Mouse (Mus musculus) limb, embryonic 15.5 days (tissue): ENCODE results near the gene Creld1. TPM values are rescaled to one million over a fixed set of nuclear protein-coding genes. Genes with fewer than 3 reads are reported as not detected.

Experiments used
- ATAC-seq: fragments of 200-750 bp; cut with Nextera tagmentation; 2 replicates; pipeline ENCODE4 v1.8.0; 2017; ENCODE audit warnings: low read depth, moderate TSS enrichment; ENCODE audit not compliant: insufficient number of reproducible peaks, low FRiP score, low TSS enrichment
- H3K27ac ChIP-seq: fragments of 300-500 bp; sonication (generic); 2 replicates; pipeline ENCODE4 v1.5.1; 2015; ENCODE audit warnings: moderate library complexity, mild to moderate bottlenecking, inconsistent platforms
- H3K27me3 ChIP-seq: fragments of 300-500 bp; sonication (generic); 2 replicates; pipeline ENCODE4 v1.6.1; 2015; ENCODE audit warnings: inconsistent platforms
- H3K36me3 ChIP-seq: fragments of 300-500 bp; sonication (generic); 2 replicates; pipeline ENCODE4 v1.6.1; 2015; ENCODE audit warnings: inconsistent platforms
- H3K4me1 ChIP-seq: fragments of 300-500 bp; sonication (generic); 2 replicates; pipeline ENCODE4 v1.6.1; 2015; ENCODE audit warnings: inconsistent platforms
- H3K4me2 ChIP-seq: fragments of 300-500 bp; sonication (generic); 2 replicates; pipeline ENCODE4 v1.6.1; 2015; ENCODE audit warnings: mild to moderate bottlenecking, inconsistent platforms
- H3K4me3 ChIP-seq: fragments of 300-500 bp; sonication (generic); 2 replicates; pipeline ENCODE4 v1.5.1; 2015; ENCODE audit warnings: mild to moderate bottlenecking, inconsistent platforms
- H3K9ac ChIP-seq: fragments of 300-500 bp; sonication (generic); 2 replicates; pipeline ENCODE4 v1.6.1; 2015; ENCODE audit warnings: inconsistent platforms
- H3K9me3 ChIP-seq: fragments of 300-500 bp; sonication (generic); 2 replicates; pipeline ENCODE4 v1.6.1; 2016; ENCODE audit warnings: inconsistent platforms
- WGBS: fragments of 180-500 bp; shearing (Covaris S2); methylation state at CpG from one replicate; pipeline ENCODE4 v1.1.7; 2015; 5-methylcytosine and 5-hydroxymethylcytosine counted together
- polyA plus RNA-seq: library from polyadenylated mRNA; unstranded; fragments of >200 nt; fragmentation: Nextera tagmentation; extraction: Ambion mirVana; gene quantifications from 2 replicates; pipeline ENCODE4 v1.2.1, GENCODE M21; 2015

Creld1 gene
- polyA plus RNA-seq, 1 experiment from 2014 or later: 22.1 TPM

GRCm38 (mm10) chr6:113444207-113444965 is 38.7 kb upstream of the Creld1 start:
- 77% methylated on average over 8 of the region's 8 CpGs for WGBS
- Histone ChIP-seq H3K27ac (no peak overlapping the region), H3K4me3 (no peak overlapping the region), H3K4me2 (no peak overlapping the region), H3K4me1 (peaks cover 11% of the 10 kb centered on the region), H3K9ac (no peak overlapping the region), H3K27me3 (no peaks in the 10 kb centered on the region), H3K9me3 (no peaks in the 10 kb centered on the region), H3K36me3 (peaks cover 30% of the 10 kb centered on the region)
- ATAC-seq: no peak

DNA sequence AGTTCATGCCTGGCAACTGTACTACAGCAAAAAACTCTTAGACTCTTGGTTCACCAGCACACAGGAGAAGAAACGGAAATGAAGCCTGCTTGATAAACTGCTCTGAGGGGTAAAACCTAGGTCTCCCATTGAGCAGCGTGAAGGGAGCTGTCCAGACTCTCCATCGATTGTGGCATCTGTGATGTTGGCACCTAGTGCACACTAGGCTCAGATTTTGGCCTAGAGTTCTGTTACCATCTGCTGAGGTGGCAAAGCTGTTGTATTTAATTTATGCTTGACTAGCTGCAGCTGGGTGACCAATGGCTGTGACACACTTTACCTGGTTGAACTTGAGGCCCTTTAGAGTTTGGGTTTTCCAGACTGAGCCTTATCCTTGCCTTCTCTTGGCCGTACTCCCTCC is 35.5 kb upstream of the Creld1 start:
- no peak overlapping the region for H3K9ac ChIP-seq
- no peaks in the 10 kb centered on the region for H3K9me3 ChIP-seq
- peaks cover 30% of the 10 kb centered on the region for H3K36me3 ChIP-seq
- 93% methylated on average over 4 of the region's 4 CpGs for WGBS
- H3K27ac ChIP-seq: no peak overlapping the region
- no peak overlapping the region for H3K4me3 ChIP-seq
- no peak overlapping the region for H3K4me2 ChIP-seq
- H3K4me1 ChIP-seq: peaks cover 19% of the 10 kb centered on the region
- H3K27me3 ChIP-seq: no peaks in the 10 kb centered on the region
- ATAC-seq: no peak

DNA sequence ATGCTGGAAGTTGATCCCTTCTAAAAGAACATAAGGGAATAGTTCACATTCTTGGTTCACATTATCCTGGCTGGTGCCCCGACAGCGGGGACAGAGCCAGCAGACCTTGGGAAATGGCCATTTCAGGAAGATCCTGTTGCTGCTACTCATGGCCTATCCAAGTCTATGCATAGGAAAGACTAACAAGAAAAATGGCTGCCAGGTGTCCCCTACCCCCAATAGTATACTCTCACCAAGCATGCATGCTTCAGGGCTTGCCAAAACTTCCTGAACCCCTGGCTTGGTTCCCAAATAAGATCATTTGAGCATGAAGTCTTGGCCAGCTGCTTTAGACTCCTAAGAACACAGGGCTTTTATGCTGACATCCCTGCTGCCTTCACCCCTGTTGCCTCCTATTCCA is 31.3 kb upstream of the Creld1 start:
- ATAC-seq: peak; percentile 78

GRCm38 (mm10) chr6:113455007-113455406 is 28.1 kb upstream of the Creld1 start:
- H3K9me3 ChIP-seq: no peaks in the 10 kb centered on the region
- no peak overlapping the region for H3K9ac ChIP-seq
- 69% methylated on average over 5 of the region's 5 CpGs for WGBS
- no peak overlapping the region for H3K27ac ChIP-seq
- no peak overlapping the region for H3K4me3 ChIP-seq
- H3K27me3 ChIP-seq: 0 out of 2 replicates have a peak, but pooled peaks cover 4% of the 10 kb centered on the region
- H3K4me2 ChIP-seq: no peak overlapping the region
- ATAC-seq: no peak
- H3K4me1 ChIP-seq: peaks cover 15% of the 10 kb centered on the region; the same call in 1 of the 2 replicates
- H3K36me3 ChIP-seq: no peaks in the 10 kb centered on the region

More for the DNA sequence above, 31.3 kb upstream of the Creld1 start:
- WGBS: 52% methylated on average over 2 of the region's 2 CpGs
- Histone ChIP-seq H3K4me3 (no peak overlapping the region), H3K9me3 (no peaks in the 10 kb centered on the region), H3K27ac (peak overlapping the region; percentile 48; the same call in 1 of the 2 replicates), H3K9ac (no peak overlapping the region), H3K4me2 (no peak overlapping the region), H3K27me3 (no peaks in the 10 kb centered on the region), H3K36me3 (peaks cover 24% of the 10 kb centered on the region), H3K4me1 (peaks cover 12% of the 10 kb centered on the region; the same call in 1 of the 2 replicates)

DNA sequence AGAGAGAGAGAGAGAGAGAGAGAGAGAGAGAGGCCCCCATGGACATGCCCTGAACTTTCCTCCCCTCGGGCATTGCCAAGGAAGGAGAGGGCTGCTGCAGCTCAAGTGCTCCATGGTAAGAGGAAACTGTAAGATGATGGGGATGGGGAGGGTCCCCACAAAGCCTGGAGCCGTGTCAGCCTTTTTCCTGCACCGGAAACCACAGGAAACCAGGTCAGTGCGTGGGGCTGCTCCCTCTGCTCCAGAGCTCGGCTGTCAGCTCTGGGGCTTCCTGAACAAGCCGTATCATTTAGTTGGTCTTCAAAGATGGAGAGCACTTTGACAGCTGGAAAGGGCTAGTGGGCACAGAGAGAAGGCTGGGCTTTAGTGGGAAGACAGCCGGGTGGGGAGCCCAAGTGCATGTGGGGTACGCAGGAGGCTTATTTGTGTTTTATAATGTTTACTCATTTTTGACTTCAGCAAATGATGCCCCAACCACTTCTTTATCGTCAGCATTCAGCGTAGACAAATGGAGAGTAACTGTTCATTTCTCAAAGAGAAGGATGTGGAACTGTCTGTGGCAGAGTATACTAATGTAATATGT is 25.1 kb upstream of the Creld1 start, which contains the start of gene Il17re:
Gene Il17re (plus strand): TSS at position 533 of the 583 bp plus-strand sequence.
- no peak for ATAC-seq
- Histone ChIP-seq H3K4me3 (no peak within 1 kb of the TSS), H3K27ac (no peak within 1 kb of the TSS), H3K9me3 (no peaks in the 10 kb centered on the region), H3K27me3 (0 out of 2 replicates have a peak, but pooled peaks cover 4% of the 10 kb centered on the region), H3K4me1 (0 out of 2 replicates have a peak, but pooled peaks cover 2% of the 10 kb centered on the region), H3K4me2 (no peak within 1 kb of the TSS), H3K9ac (no peak within 1 kb of the TSS), H3K36me3 (no peaks in the 10 kb centered on the region)
- WGBS: 57% methylated on average over 10 of the region's 10 CpGs

- Histone ChIP-seq H3K36me3 (no peaks in the 10 kb centered on the region), H3K4me1 (0 out of 2 replicates have a peak, but pooled peaks cover 2% of the 10 kb centered on the region), H3K4me3 (no peak overlapping the region), H3K4me2 (no peak overlapping the region), H3K27ac (no peak overlapping the region), H3K9ac (no peak overlapping the region), H3K9me3 (no peaks in the 10 kb centered on the region), H3K27me3 (0 out of 2 replicates have a peak, but pooled peaks cover 4% of the 10 kb centered on the region)
- ATAC-seq: no peak
- 46% methylated on average over 10 of the region's 10 CpGs for WGBS
These were observed 24.5 kb upstream of the Creld1 start for GRCm38 (mm10) chr6:113458635-113459034.

DNA sequence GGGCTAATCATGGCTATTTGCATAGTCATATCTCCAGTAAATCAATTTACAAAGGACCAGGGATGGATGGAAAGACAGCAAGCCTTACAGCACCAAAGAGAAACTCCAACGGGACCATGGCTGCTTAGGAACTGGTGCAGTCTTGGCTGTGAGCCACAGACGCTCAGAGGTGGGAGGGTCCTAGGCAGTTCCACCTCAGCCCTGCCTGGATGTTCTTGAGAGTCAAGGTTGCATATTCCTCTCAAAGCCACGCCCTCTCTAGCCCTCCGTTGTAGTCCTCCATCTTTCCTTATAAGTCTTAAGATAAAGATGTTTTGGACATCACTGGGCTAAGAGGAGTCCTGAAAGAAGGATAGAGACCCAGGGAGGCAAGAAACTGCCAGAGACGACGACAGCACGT is 19.1 kb upstream of the Creld1 start:
- peaks cover 4% of the 10 kb centered on the region; the same call in 1 of the 2 replicates for H3K4me1 ChIP-seq
- 62% methylated on average over 7 of the region's 7 CpGs for WGBS
- ATAC-seq: no peak
- H3K4me2 ChIP-seq: no peak overlapping the region
- H3K27me3 ChIP-seq: 0 out of 2 replicates have a peak, but pooled peaks cover 8% of the 10 kb centered on the region
- no peak overlapping the region for H3K27ac ChIP-seq
- H3K9me3 ChIP-seq: no peaks in the 10 kb centered on the region
- H3K4me3 ChIP-seq: no peak overlapping the region
- no peak overlapping the region for H3K9ac ChIP-seq
- no peaks in the 10 kb centered on the region for H3K36me3 ChIP-seq

GRCm38 (mm10) chr6:113465602-113466001 is 17.5 kb upstream of the Creld1 start:
- no peak overlapping the region for H3K27ac ChIP-seq
- ATAC-seq: no peak
- WGBS: 71% methylated on average over 5 of the region's 5 CpGs
- no peaks in the 10 kb centered on the region for H3K36me3 ChIP-seq
- H3K4me1 ChIP-seq: peaks cover 13% of the 10 kb centered on the region
- peaks cover 16% of the 10 kb centered on the region for H3K27me3 ChIP-seq
- no peak overlapping the region for H3K4me3 ChIP-seq
- no peak overlapping the region for H3K4me2 ChIP-seq
- no peak overlapping the region for H3K9ac ChIP-seq
- no peaks in the 10 kb centered on the region for H3K9me3 ChIP-seq

- Histone ChIP-seq H3K4me3 (no peak overlapping the region), H3K4me2 (no peak overlapping the region), H3K4me1 (peaks cover 34% of the 10 kb centered on the region), H3K27me3 (peaks cover 23% of the 10 kb centered on the region), H3K9me3 (no peaks in the 10 kb centered on the region), H3K27ac (no peak overlapping the region), H3K36me3 (no peaks in the 10 kb centered on the region), H3K9ac (no peak overlapping the region)
- ATAC-seq: no peak
- WGBS: 63% methylated on average over 3 of the region's 3 CpGs
These were observed 14.6 kb upstream of the Creld1 start for GRCm38 (mm10) chr6:113468512-113468911.

DNA sequence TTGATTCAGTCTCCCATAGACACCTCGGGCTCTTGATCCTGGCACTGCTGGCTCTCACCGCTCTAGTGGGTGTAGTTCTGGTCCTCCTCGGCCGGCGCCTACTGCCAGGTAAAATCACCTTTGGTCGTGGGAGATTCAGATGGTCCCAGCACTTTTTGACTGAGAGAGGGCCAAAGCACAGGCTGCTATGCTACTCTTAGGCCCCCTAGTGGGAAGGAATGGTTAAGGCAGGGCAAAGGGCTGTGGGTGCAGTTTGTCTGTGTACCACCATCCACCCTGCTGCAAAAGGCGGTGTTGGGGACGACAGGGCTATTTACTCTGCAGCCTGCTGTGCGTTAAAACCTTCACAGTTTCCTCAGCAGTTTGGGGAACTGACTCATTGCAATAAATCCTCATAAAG is 14.1 kb upstream of the Creld1 start:
- 5% methylated on average over 9 of the region's 9 CpGs for WGBS
- Histone ChIP-seq H3K4me1 (peaks cover 34% of the 10 kb centered on the region), H3K9me3 (no peaks in the 10 kb centered on the region), H3K27me3 (peaks cover 26% of the 10 kb centered on the region), H3K9ac (no peak overlapping the region), H3K27ac (no peak overlapping the region), H3K4me2 (peak overlapping the region; percentile 78), H3K36me3 (no peaks in the 10 kb centered on the region), H3K4me3 (peak overlapping the region; percentile 44)
- ATAC-seq: no peak

DNA sequence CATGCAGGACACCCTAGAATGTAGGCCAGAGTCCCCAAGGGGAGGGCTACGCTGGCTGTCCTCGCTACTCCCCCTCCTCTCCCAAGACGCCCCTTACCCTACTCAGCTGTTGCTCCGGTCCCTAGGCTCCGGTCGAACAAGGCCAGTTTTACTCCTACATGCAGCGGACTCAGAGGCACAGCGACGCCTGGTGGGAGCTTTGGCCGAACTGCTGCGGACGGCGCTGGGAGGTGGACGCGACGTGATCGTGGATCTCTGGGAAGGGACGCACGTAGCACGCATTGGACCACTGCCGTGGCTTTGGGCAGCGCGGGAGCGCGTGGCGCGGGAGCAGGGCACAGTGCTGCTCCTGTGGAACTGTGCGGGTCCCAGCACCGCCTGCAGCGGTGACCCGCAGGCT is 13.7 kb upstream of the Creld1 start:
- Histone ChIP-seq H3K4me2 (peak overlapping the region; percentile 78), H3K27me3 (peaks cover 28% of the 10 kb centered on the region), H3K9ac (0 out of 2 replicates have a peak overlapping the region, but pooled peaks have one; percentile 23), H3K4me3 (peak overlapping the region; percentile 44), H3K36me3 (no peaks in the 10 kb centered on the region), H3K9me3 (no peaks in the 10 kb centered on the region), H3K27ac (no peak overlapping the region), H3K4me1 (peaks cover 34% of the 10 kb centered on the region)
- 2% methylated on average over 31 of the region's 31 CpGs for WGBS
- no peak for ATAC-seq
